Mouse (Mus musculus): ENCODE measurements around the gene Rln1. TPM values are rescaled to one million over a fixed set of nuclear protein-coding genes. Genes with fewer than 3 reads are reported as not detected.
A peak's percentile ranks its signal among the peaks of the same experiment; 100 is the strongest.

The Rln1 gene
- polyA plus RNA-seq, 1 experiment from 2014 or later: not detected

DNA sequence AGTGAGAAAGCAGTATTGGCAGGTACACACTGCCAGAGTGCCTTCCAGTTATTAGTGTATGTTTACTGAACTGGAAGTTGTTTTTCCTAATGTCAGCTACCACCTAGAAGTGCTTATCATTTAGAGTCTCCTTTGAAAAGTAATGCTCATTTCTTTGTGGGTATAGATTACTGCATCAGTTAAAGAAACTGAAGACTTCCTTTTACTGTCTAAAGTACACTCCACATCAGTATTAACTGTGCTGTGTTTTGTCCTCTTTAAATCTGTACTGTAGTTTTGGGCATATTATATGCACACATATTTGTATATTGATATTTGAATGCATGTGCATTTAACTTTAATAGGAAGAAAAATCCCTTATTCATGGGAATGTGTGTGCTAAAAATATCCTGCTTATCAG lies 38.3 kb downstream of the Rln1 start:
- no peak overlapping the region for H3K4me2 ChIP-seq (replicated peaks; ENCODE audit: low read depth, low read length)
- H3K9ac ChIP-seq (replicated peaks; ENCODE audit: low read depth, low read length): no peak overlapping the region
- H3K4me3 ChIP-seq (ENCODE audit: low read depth, low read length): no peak overlapping the region
- H3K27me3 ChIP-seq (ENCODE audit: control insufficient read depth, insufficient read depth, low read length): no peaks in the 10 kb centered on the region
- H3K9me3 ChIP-seq (ENCODE audit: control insufficient read depth, low read depth, low read length): no peaks in the 10 kb centered on the region
- no peak for ATAC-seq (ENCODE audit: insufficient number of reproducible peaks, insufficient read depth, low FRiP score, low read depth)
- no peaks in the 10 kb centered on the region for H3K4me1 ChIP-seq (ENCODE audit: control insufficient read depth, insufficient read depth, low read length)
- H3K27ac ChIP-seq (ENCODE audit: low read length): no peak overlapping the region
- H3K36me3 ChIP-seq (ENCODE audit: control insufficient read depth, insufficient read depth, low read length): peaks cover 48% of the 10 kb centered on the region

DNA sequence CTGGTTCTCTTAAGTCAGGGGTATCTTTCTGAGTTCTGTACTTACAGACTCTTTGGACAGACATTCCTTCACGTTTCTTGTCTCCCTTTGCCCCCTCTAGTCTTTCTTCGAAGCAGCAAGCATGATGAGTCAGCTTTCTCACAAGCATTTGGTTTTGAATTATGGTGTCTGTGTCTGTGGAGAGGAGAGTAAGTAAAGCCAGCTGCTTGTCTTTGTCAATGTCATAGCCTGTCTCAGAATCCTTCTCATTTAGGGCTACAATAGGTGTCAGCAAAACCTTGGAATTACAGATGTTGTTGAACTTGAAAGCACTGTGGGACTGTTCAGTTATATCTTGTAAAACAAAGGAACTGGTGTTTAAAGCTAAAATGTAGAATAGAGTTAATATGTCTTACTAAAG lies 39.7 kb downstream of the Rln1 start:
- H3K9ac ChIP-seq (replicated peaks; ENCODE audit: low read depth, low read length): no peak overlapping the region
- peaks cover 39% of the 10 kb centered on the region for H3K36me3 ChIP-seq (ENCODE audit: control insufficient read depth, insufficient read depth, low read length)
- no peaks in the 10 kb centered on the region for H3K4me1 ChIP-seq (ENCODE audit: control insufficient read depth, insufficient read depth, low read length)
- WGBS: 35% methylated on average over 2 of the region's 2 CpGs
- H3K4me2 ChIP-seq (replicated peaks; ENCODE audit: low read depth, low read length): no peak overlapping the region
- no peak overlapping the region for H3K27ac ChIP-seq (ENCODE audit: low read length)
- ATAC-seq (ENCODE audit: insufficient number of reproducible peaks, insufficient read depth, low FRiP score, low read depth): no peak
- H3K27me3 ChIP-seq (ENCODE audit: control insufficient read depth, insufficient read depth, low read length): no peaks in the 10 kb centered on the region
- no peak overlapping the region for H3K4me3 ChIP-seq (ENCODE audit: low read depth, low read length)
- H3K9me3 ChIP-seq (ENCODE audit: control insufficient read depth, low read depth, low read length): no peaks in the 10 kb centered on the region

DNA sequence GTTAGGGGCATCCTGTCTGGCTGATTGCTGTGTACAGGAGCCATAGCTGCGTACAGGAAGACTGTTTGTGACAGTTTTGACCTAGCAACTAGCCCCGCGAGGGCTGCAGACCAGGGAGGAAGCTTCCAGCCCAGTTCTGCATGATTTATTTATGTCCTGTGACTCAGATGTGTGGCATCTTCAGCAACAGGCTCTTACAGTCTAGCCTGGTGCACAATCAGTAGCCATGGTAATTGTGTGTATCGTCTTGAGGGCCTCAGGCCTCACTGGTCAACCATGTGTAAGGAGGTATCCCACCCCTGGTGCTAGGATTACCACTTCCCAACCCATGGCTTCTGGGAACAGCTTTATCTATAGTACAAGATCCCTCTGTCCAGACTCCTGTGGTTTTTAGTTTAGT lies 41.9 kb downstream of the Rln1 start:
- no peak for ATAC-seq (ENCODE audit: insufficient number of reproducible peaks, insufficient read depth, low FRiP score, low read depth)
- Histone ChIP-seq H3K4me1 (ENCODE audit: control insufficient read depth, insufficient read depth, low read length) (no peaks in the 10 kb centered on the region), H3K4me3 (ENCODE audit: low read depth, low read length) (no peak overlapping the region), H3K36me3 (ENCODE audit: control insufficient read depth, insufficient read depth, low read length) (peaks cover 26% of the 10 kb centered on the region), H3K27ac (ENCODE audit: low read length) (no peak overlapping the region), H3K4me2 (replicated peaks; ENCODE audit: low read depth, low read length) (no peak overlapping the region), H3K27me3 (ENCODE audit: control insufficient read depth, insufficient read depth, low read length) (no peaks in the 10 kb centered on the region), H3K9me3 (ENCODE audit: control insufficient read depth, low read depth, low read length) (no peaks in the 10 kb centered on the region), H3K9ac (replicated peaks; ENCODE audit: low read depth, low read length) (no peak overlapping the region)
- WGBS: 78% methylated on average over 4 of the region's 4 CpGs

DNA sequence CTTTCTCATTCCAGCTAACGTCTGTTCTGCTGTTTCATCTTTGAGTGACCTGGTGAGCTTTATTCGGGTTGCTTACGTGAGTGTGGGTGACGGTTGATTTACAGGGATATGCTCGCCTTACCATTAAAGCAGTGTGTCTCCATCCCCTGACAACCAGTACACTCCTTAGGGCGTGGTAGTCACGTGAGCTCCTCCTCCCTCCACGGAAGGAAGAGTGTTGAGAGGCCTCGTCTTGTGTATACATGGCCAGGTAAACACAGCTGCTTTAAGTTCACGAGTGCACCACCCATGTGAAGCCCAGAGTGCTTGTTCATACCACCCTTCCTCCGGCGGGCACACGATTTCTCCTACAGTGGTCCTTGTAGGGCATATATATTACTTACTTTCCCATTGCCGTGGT lies 42.9 kb downstream of the Rln1 start:
- Histone ChIP-seq H3K4me1 (ENCODE audit: control insufficient read depth, insufficient read depth, low read length) (no peaks in the 10 kb centered on the region), H3K27ac (ENCODE audit: low read length) (no peak overlapping the region), H3K4me2 (replicated peaks; ENCODE audit: low read depth, low read length) (no peak overlapping the region), H3K9me3 (ENCODE audit: control insufficient read depth, low read depth, low read length) (no peaks in the 10 kb centered on the region), H3K9ac (replicated peaks; ENCODE audit: low read depth, low read length) (no peak overlapping the region), H3K27me3 (ENCODE audit: control insufficient read depth, insufficient read depth, low read length) (no peaks in the 10 kb centered on the region), H3K36me3 (ENCODE audit: control insufficient read depth, insufficient read depth, low read length) (peaks cover 26% of the 10 kb centered on the region), H3K4me3 (ENCODE audit: low read depth, low read length) (no peak overlapping the region)
- WGBS: 52% methylated on average over 14 of the region's 14 CpGs
- ATAC-seq (ENCODE audit: insufficient number of reproducible peaks, insufficient read depth, low FRiP score, low read depth): 0 out of 2 replicates have a peak, but pooled peaks have one; percentile 56

DNA sequence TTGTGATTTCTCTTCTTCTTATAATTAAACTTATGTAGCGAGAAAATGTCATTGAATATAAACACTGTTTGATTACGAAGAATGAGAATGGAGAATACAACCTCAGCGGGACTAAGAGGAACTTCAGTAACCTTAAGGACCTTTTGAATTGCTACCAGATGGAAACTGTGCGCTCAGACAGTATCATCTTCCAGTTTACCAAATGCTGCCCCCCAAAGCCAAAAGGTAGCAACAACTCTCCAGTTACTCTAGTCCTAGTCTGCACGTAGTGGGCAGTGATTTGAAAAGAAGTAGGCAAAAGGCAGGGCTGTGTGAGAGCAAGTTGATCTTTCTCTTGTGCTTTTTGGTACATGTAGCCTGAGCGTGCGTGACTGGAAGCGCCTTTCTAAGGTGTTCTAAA lies 46.6 kb downstream of the Rln1 start:
- no peak for ATAC-seq (ENCODE audit: insufficient number of reproducible peaks, insufficient read depth, low FRiP score, low read depth)
- no peak overlapping the region for H3K27ac ChIP-seq (ENCODE audit: low read length)
- no peaks in the 10 kb centered on the region for H3K9me3 ChIP-seq (ENCODE audit: control insufficient read depth, low read depth, low read length)
- H3K4me1 ChIP-seq (ENCODE audit: control insufficient read depth, insufficient read depth, low read length): no peaks in the 10 kb centered on the region
- no peak overlapping the region for H3K4me2 ChIP-seq (replicated peaks; ENCODE audit: low read depth, low read length)
- H3K27me3 ChIP-seq (ENCODE audit: control insufficient read depth, insufficient read depth, low read length): no peaks in the 10 kb centered on the region
- H3K9ac ChIP-seq (replicated peaks; ENCODE audit: low read depth, low read length): no peak overlapping the region
- no peak overlapping the region for H3K4me3 ChIP-seq (ENCODE audit: low read depth, low read length)
- 73% methylated on average over 8 of the region's 8 CpGs for WGBS
- peaks cover 23% of the 10 kb centered on the region for H3K36me3 ChIP-seq (ENCODE audit: control insufficient read depth, insufficient read depth, low read length)

DNA sequence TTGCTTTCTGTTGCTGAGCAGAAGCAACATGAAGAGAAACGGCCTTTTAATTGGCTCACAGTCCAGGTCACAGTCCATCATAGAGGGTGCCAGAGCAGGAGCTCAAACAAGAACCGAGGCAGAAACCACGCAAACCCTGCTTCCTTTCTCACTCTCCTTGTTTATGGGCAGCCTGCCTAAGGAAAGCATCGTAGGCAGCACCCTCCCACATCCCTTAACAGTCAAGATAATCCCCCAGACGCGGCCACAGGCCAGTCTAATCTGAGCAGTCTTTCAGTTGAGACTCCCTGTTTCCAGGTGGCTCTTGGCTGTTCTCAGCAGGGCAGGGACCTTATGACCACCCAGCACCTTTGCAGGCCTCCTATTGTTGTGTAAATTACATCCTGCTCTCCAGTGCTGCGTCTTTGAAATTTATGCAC lies 49.0 kb downstream of the Rln1 start:
- no peak for ATAC-seq (ENCODE audit: insufficient number of reproducible peaks, insufficient read depth, low FRiP score, low read depth)
- no peaks in the 10 kb centered on the region for H3K9me3 ChIP-seq (ENCODE audit: control insufficient read depth, low read depth, low read length)
- no peak overlapping the region for H3K4me2 ChIP-seq (replicated peaks; ENCODE audit: low read depth, low read length)
- H3K27me3 ChIP-seq (ENCODE audit: control insufficient read depth, insufficient read depth, low read length): no peaks in the 10 kb centered on the region
- no peak overlapping the region for H3K9ac ChIP-seq (replicated peaks; ENCODE audit: low read depth, low read length)
- no peak overlapping the region for H3K4me3 ChIP-seq (ENCODE audit: low read depth, low read length)
- peaks cover 17% of the 10 kb centered on the region for H3K36me3 ChIP-seq (ENCODE audit: control insufficient read depth, insufficient read depth, low read length)
- H3K27ac ChIP-seq (ENCODE audit: low read length): no peak overlapping the region
- WGBS: 40% methylated on average over 7 of the region's 7 CpGs
- no peaks in the 10 kb centered on the region for H3K4me1 ChIP-seq (ENCODE audit: control insufficient read depth, insufficient read depth, low read length)

Other genes starting within 250 kb of the Rln1 start
- gene Rcl1, start 233.3 kb downstream of the Rln1 start, polyA plus RNA-seq (2014; fragmentation: Nextera tagmentation; extraction: Ambion mirVana): 50.7 and 57.8 TPM in 2 replicates
- 11.2 and 13.1 TPM in 2 replicates for gene Jak2, start 82.8 kb downstream of the Rln1 start, polyA plus RNA-seq (2014; fragmentation: Nextera tagmentation; extraction: Ambion mirVana)
- 4.1 and 5.6 TPM in 2 replicates for gene Insl6, start 9.3 kb downstream of the Rln1 start, polyA plus RNA-seq (2014; fragmentation: Nextera tagmentation; extraction: Ambion mirVana)
- 66.9 and 68.1 TPM in 2 replicates for gene Plgrkt, start 32.7 kb upstream of the Rln1 start, polyA plus RNA-seq (2014; fragmentation: Nextera tagmentation; extraction: Ambion mirVana)
- gene Cd274, start 32.8 kb upstream of the Rln1 start, polyA plus RNA-seq (2014; fragmentation: Nextera tagmentation; extraction: Ambion mirVana): 0.45 and 0.46 TPM in 2 replicates
- not detected in 2 replicates for gene Pdcd1lg2, start 76.2 kb upstream of the Rln1 start, polyA plus RNA-seq (2014; fragmentation: Nextera tagmentation; extraction: Ambion mirVana)
- gene Ric1, start 187.6 kb upstream of the Rln1 start, polyA plus RNA-seq (2014; fragmentation: Nextera tagmentation; extraction: Ambion mirVana): 20.8 and 21.7 TPM in 2 replicates